Mouse (Mus musculus): ENCODE measurements around the gene Tlnrd1. TPM values are rescaled to one million over a fixed set of nuclear protein-coding genes. Genes with fewer than 3 reads are reported as not detected.

Tlnrd1 gene
- total and polyA plus RNA-seq, 3 experiments = 7.5 to 18.0 TPM; not detected in 1

GRCm38 (mm10) chr7:83868200-83868599 lies 15.9 kb downstream of the Tlnrd1 start:
- no peak for TF ChIP-seq POLR2AphosphoS2 (IDR thresholded peaks at IDR 0.05; ENCODE audit: low read length)
- TF ChIP-seq EP300 (IDR thresholded peaks at IDR 0.05; ENCODE audit: low read depth in 1 of 2, low read length in 2 of 2) = no peak
- no peak for TF ChIP-seq NRF1 (IDR thresholded peaks at IDR 0.05; ENCODE audit: insufficient read depth, low read depth, low read length, poor library complexity, severe bottlenecking)
- no peak for TF ChIP-seq SMC3 (IDR thresholded peaks at IDR 0.05; ENCODE audit: low read depth, low read length)
- TF ChIP-seq USF1 (IDR thresholded peaks at IDR 0.05; ENCODE audit: low read depth, low read length) = no peak
- TF ChIP-seq SIN3A (IDR thresholded peaks at IDR 0.05; ENCODE audit: low read length) = no peak
- TF ChIP-seq MEF2A (IDR thresholded peaks at IDR 0.05; ENCODE audit: extremely low read depth, insufficient replicate concordance, low read depth, low read length, poor library complexity, severe bottlenecking) = no peak
- no peak for TF ChIP-seq MYC (IDR thresholded peaks at IDR 0.05; ENCODE audit: low read depth, low read length)
- TF ChIP-seq POLR2A (IDR thresholded peaks at IDR 0.05; ENCODE audit: control insufficient read depth in 1 of 2, insufficient read depth in 1 of 2, low read depth in 1 of 2, low read length in 2 of 2, poor library complexity in 1 of 2) = no peak
- no peak for TF ChIP-seq MYB (IDR thresholded peaks at IDR 0.05; ENCODE audit: low read depth, low read length)
- TF ChIP-seq TAL1 (IDR thresholded peaks at IDR 0.05; ENCODE audit: low read length) = no peak
- DNase-seq (ENCODE audit: low read depth, low spot score) = no peak
- H3K4me3 ChIP-seq (ENCODE audit: control insufficient read depth in 1 of 2, insufficient read depth in 1 of 2, low read depth in 2 of 2, low read length in 2 of 2) = no peak overlapping the region

GRCm38 (mm10) chr7:83863554-83863953 lies 20.6 kb downstream of the Tlnrd1 start:
- TF ChIP-seq UBTF (IDR thresholded peaks at IDR 0.05; ENCODE audit: borderline replicate concordance, insufficient read depth, low read depth, low read length) = no peak
- TF ChIP-seq CHD2 (IDR thresholded peaks at IDR 0.05; ENCODE audit: low read length) = no peak
- no peak for TF ChIP-seq RAD21 (IDR thresholded peaks at IDR 0.05; ENCODE audit: low read depth, low read length)
- no peak overlapping the region for H3K9ac ChIP-seq (ENCODE audit: control insufficient read depth, low read depth, low read length, poor library complexity, severe bottlenecking)
- H3K79me2 ChIP-seq (ENCODE audit: control insufficient read depth, insufficient read depth, low read length, poor library complexity) = no peaks in the 10 kb centered on the region
- H3K4me3 ChIP-seq (ENCODE audit: control insufficient read depth in 1 of 2, insufficient read depth in 1 of 2, low read depth in 2 of 2, low read length in 2 of 2) = no peak overlapping the region
- H3K27ac ChIP-seq (ENCODE audit: control insufficient read depth, low read depth, low read length) = no peak overlapping the region
- H3K27me3 ChIP-seq (ENCODE audit: control insufficient read depth in 1 of 2, insufficient read depth in 2 of 2, low read length in 2 of 2) = peaks cover 3 to 8% of the 10 kb centered on the region in 2 experiments; a peak in 3 of 4 replicates
- no peaks in the 10 kb centered on the region for H3K9me3 ChIP-seq (replicated peaks; ENCODE audit: insufficient read depth, low read length)
- H3K36me3 ChIP-seq (ENCODE audit: control insufficient read depth in 1 of 2, insufficient read depth in 2 of 2, low read length in 2 of 2) = no peaks in the 10 kb centered on the region
- DNase-seq (ENCODE audit: low read depth, low spot score) = no peak
- no peaks in the 10 kb centered on the region for H3K4me1 ChIP-seq (ENCODE audit: control insufficient read depth in 1 of 2, insufficient read depth in 2 of 2, low read length in 2 of 2)

More at GRCm38 (mm10) chr7:83868200-83868599, 15.9 kb downstream of the Tlnrd1 start:
- Histone ChIP-seq H3K36me3 (ENCODE audit: control insufficient read depth in 1 of 2, insufficient read depth in 2 of 2, low read length in 2 of 2) (no peaks in the 10 kb centered on the region), H3K27me3 (ENCODE audit: control insufficient read depth in 1 of 2, insufficient read depth in 2 of 2, low read length in 2 of 2) (peaks cover 3 to 8% of the 10 kb centered on the region in 2 experiments; a peak in 3 of 4 replicates), H3K4me1 (ENCODE audit: control insufficient read depth in 1 of 2, insufficient read depth in 2 of 2, low read length in 2 of 2) (no peaks in the 10 kb centered on the region), H3K79me2 (ENCODE audit: control insufficient read depth, insufficient read depth, low read length, poor library complexity) (no peaks in the 10 kb centered on the region), H3K27ac (ENCODE audit: control insufficient read depth, low read depth, low read length) (no peak overlapping the region), H3K9ac (ENCODE audit: control insufficient read depth, low read depth, low read length, poor library complexity, severe bottlenecking) (no peak overlapping the region), H3K9me3 (replicated peaks; ENCODE audit: insufficient read depth, low read length) (no peaks in the 10 kb centered on the region)

All from MEL (cell line).